Mouse (Mus musculus): ENCODE results near the gene Cnot4.

DNA sequence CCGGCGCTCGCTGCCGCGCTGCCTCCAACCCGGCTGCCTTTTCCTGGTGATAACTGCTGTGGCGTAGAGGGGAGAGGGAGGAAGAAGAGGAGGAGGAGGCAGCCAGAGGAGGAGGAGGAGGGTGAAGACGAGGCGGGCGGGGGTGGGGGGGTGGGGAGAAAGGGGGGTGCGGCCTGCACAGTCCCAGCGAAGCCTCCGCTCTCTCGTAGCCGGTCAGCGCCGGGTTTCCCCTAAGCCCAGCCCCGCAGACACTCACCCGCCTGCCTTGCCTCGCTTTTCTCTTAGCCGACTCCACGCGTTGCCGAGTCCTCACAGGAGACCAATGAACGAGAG is 312 bp downstream of the Cnot4 start:
- TF ChIP-seq CTCF (IDR thresholded peaks at IDR 0.05) (no peak), POLR2A (IDR thresholded peaks at IDR 0.05; ENCODE audit: insufficient read depth, low read depth, low read length) (no peak), EP300 (IDR thresholded peaks at IDR 0.05; ENCODE audit: insufficient read depth, low read depth, low read length) (no peak)
